Mouse (Mus musculus): ENCODE measurements around the gene Adamtsl4. TPM values are rescaled to one million over a fixed set of nuclear protein-coding genes. Genes with fewer than 3 reads are reported as not detected.
A peak's percentile ranks its signal among the peaks of the same experiment; 100 is the strongest.
"Not testable (repeated sequence)": the region's sequence is repeated elsewhere in the genome, so short reads cannot be mapped to it uniquely, and the experiment has no call there.

The Adamtsl4 gene
- total RNA-seq, 2 experiments from 2014 or later = 6.8 to 7.7 TPM

GRCm38 (mm10) chr3:95672861-95673706, 14.6 kb downstream of the Adamtsl4 start:
- Histone ChIP-seq H3K27ac (no peak overlapping the region; the same call in 1 of the 2 replicates), H3K4me3 (no peak overlapping the region)
- no peak for TF ChIP-seq CTCF (IDR thresholded peaks at IDR 0.05)
- intact Hi-C loops (cut with DNase I) = loop anchor here (5.0 kb wide), 1 partner anchor 156 kb away; no protein-coding TSS in a partner anchor
- no peak for DNase-seq (ENCODE audit: extremely low spot score in 1 of 2, low spot score in 2 of 2)

DNA sequence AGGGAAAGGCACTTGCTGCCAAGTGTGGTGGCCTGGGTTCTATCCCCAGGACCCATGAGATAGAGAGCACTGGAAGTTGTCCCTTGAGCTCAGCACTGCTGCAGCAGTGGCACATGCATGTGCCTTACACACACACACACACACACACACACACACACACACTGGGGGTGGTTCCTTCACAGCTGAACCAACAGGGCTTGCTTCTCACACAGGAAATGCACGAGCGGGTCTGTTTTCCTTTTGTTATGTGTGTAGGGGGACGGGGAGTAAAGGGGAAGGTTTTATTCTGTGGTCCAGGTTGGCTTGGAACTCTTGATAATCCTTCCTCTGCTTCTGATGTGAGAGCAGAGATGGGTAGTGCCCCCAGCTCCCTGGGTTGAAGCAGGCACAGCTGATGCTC, 15.3 kb downstream of the Adamtsl4 start:
- DNase-seq (ENCODE audit: extremely low spot score in 1 of 2, low spot score in 2 of 2) = no peak
- intact Hi-C loops (cut with DNase I) = loop anchor here (5.0 kb wide), 1 partner anchor 155 kb away; no protein-coding TSS in a partner anchor
- no peak overlapping the region for H3K27ac ChIP-seq

DNA sequence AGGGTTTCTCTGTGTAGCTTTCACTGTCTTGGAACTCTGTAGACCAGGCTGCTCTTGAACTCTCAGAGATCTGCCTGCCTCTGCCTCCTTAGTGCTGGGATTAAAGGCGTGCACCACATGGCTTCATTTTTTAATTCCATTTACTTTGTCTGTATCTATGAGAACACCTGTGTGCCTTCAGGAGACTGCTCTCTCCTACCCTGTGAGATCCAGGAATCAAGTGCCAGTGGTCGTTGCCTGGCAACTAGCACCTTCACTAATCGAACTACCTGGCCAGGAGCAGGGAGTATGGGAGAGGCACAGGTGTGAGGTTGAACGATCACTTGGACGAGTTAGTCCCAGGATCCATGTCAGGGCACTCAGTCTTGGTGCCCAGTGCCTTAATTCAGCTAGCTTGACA, 16.5 kb downstream of the Adamtsl4 start:
- no peak overlapping the region for H3K4me3 ChIP-seq
- TF ChIP-seq CTCF (IDR thresholded peaks at IDR 0.05) = no peak
- intact Hi-C loops (cut with DNase I) = loop anchor here (5.0 kb wide), 1 partner anchor 154 kb away; no protein-coding TSS in a partner anchor
- no peak for DNase-seq (ENCODE audit: extremely low spot score in 1 of 2, low spot score in 2 of 2)
- H3K27ac ChIP-seq = no peak overlapping the region

More for the DNA sequence above, 15.3 kb downstream of the Adamtsl4 start:
- H3K4me3 ChIP-seq = no peak overlapping the region
- TF ChIP-seq CTCF (IDR thresholded peaks at IDR 0.05) = no peak

- peak; percentile 31 for TF ChIP-seq CTCF (IDR thresholded peaks at IDR 0.05)
- not testable (repeated sequence) for H3K27ac ChIP-seq; H3K4me3 ChIP-seq; DNase-seq (ENCODE audit: extremely low spot score in 1 of 2, low spot score in 2 of 2)
- intact Hi-C loops (cut with DNase I) = loop anchor here (5.0 kb wide), 1 partner anchor 153 kb away; no protein-coding TSS in a partner anchor
Measured at GRCm38 (mm10) chr3:95670419-95670818, 17.3 kb downstream of the Adamtsl4 start.

GRCm38 (mm10) chr3:95669309-95669665, 18.4 kb downstream of the Adamtsl4 start:
- intact Hi-C loops (cut with DNase I) = no loop called here
- TF ChIP-seq CTCF (IDR thresholded peaks at IDR 0.05) = no peak
- H3K27ac ChIP-seq = no peak overlapping the region; the same call in 1 of the 2 replicates
- H3K4me3 ChIP-seq = no peak overlapping the region
- no peak for DNase-seq (ENCODE audit: extremely low spot score in 1 of 2, low spot score in 2 of 2)

DNA sequence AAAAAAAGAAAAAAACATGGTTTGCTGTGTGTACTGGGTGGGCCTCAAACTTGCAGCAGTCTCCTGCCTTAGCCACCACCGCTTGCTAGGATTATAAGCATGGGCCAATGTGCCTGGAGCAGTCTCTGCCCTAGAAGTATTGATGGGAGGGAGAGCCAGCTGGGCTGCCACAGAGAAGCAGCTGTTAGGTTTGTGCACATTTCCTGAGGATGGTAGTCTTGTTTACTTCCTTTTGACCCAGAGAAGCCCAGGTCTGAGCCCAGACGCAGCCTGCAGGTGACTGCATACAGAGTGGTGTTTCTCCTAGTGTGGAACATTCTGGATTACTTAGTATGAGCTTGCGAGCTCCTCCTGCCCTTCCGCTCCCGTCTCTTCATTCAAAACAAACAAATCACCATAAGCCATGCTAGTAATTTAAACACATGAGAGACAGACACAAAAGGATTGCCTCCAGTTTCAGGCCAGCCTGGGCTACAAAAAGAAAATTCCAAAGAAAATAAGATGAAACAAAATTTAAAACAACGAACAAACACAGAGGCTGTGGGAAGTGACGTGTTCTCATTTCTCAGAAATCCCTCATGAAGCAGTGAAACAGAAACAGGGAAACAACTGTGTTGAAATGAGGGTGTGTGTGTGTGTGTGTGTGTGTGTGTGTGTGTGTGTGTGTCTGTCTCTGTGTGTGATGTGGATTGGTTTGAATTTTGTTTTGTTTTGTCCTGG, 19.0 kb downstream of the Adamtsl4 start:
- H3K4me3 ChIP-seq = no peak overlapping the region
- intact Hi-C loops (cut with DNase I) = no loop called here
- TF ChIP-seq CTCF (IDR thresholded peaks at IDR 0.05) = no peak
- DNase-seq (ENCODE audit: extremely low spot score in 1 of 2, low spot score in 2 of 2) = no peak
- H3K27ac ChIP-seq = peak overlapping the region; percentile 53

GRCm38 (mm10) chr3:95668026-95668425, 19.7 kb downstream of the Adamtsl4 start:
- Histone ChIP-seq H3K4me3 (no peak overlapping the region), H3K27ac (peak overlapping the region; percentile 55)
- no peak for DNase-seq (ENCODE audit: extremely low spot score in 1 of 2, low spot score in 2 of 2)
- TF ChIP-seq CTCF (IDR thresholded peaks at IDR 0.05) = no peak
- intact Hi-C loops (cut with DNase I) = no loop called here

- no peak for DNase-seq (ENCODE audit: extremely low spot score in 1 of 2, low spot score in 2 of 2)
- intact Hi-C loops (cut with DNase I) = no loop called here
- no peak for TF ChIP-seq CTCF (IDR thresholded peaks at IDR 0.05)
- H3K4me3 ChIP-seq = no peak overlapping the region
- peak overlapping the region; percentile 55 for H3K27ac ChIP-seq
Measured at GRCm38 (mm10) chr3:95667521-95667920, 20.2 kb downstream of the Adamtsl4 start.

- TF ChIP-seq CTCF (IDR thresholded peaks at IDR 0.05) = no peak
- Histone ChIP-seq H3K4me3 (no peak overlapping the region), H3K27ac (no peak overlapping the region)
- no peak for DNase-seq (ENCODE audit: extremely low spot score in 1 of 2, low spot score in 2 of 2)
- intact Hi-C loops (cut with DNase I) = no loop called here
Measured at GRCm38 (mm10) chr3:95666124-95666844, 21.4 kb downstream of the Adamtsl4 start.

GRCm38 (mm10) chr3:95664940-95665352, 22.8 kb downstream of the Adamtsl4 start:
- TF ChIP-seq CTCF (IDR thresholded peaks at IDR 0.05) = no peak
- intact Hi-C loops (cut with DNase I) = no loop called here
- no peak for DNase-seq (ENCODE audit: extremely low spot score in 1 of 2, low spot score in 2 of 2)
- Histone ChIP-seq H3K4me3 (no peak overlapping the region), H3K27ac (no peak overlapping the region)

- no peak for DNase-seq (ENCODE audit: extremely low spot score in 1 of 2, low spot score in 2 of 2)
- TF ChIP-seq CTCF (IDR thresholded peaks at IDR 0.05) = no peak
Measured at GRCm38 (mm10) chr3:95663969-95664608, 23.6 kb downstream of the Adamtsl4 start.

More at GRCm38 (mm10) chr3:95663969-95664608, 23.6 kb downstream of the Adamtsl4 start:
- intact Hi-C loops (cut with DNase I) = no loop called here
- no peak overlapping the region for H3K27ac ChIP-seq
- no peak overlapping the region for H3K4me3 ChIP-seq
